Mouse (Mus musculus) megakaryocyte, adult 5-6 weeks (primary cell): ENCODE measurements around the gene Mrpl44. TPM values are rescaled to one million over a fixed set of nuclear protein-coding genes. Genes with fewer than 3 reads are reported as not detected.
A peak's percentile ranks its signal among the peaks of the same experiment; 100 is the strongest.

Source experiments
- ATAC-seq: 2 replicates; pipeline ENCODE4 v1.8.0; 2016; ENCODE audit warnings: mild to moderate bottlenecking, inconsistent platforms; ENCODE audit not compliant: poor library complexity, severe bottlenecking
- total RNA-seq, 2 experiments: library from RNA; stranded (forward) in 1 of 2; stranded (reverse) in 1 of 2; fragments of 153-499, 151-499 nt in 1 of 2; fragments of 221-1000, 200-1000 nt in 1 of 2; gene quantifications; 2 replicates each; pipeline versions ENCODE4 v1.2.3 to v1.2.4; 2015 to 2017

Gene Mrpl44
- total RNA-seq (2015) = 18.6 and 23.2 TPM in 2 replicates
- 15.4 and 20.3 TPM in 2 replicates for total RNA-seq (2017)

DNA sequence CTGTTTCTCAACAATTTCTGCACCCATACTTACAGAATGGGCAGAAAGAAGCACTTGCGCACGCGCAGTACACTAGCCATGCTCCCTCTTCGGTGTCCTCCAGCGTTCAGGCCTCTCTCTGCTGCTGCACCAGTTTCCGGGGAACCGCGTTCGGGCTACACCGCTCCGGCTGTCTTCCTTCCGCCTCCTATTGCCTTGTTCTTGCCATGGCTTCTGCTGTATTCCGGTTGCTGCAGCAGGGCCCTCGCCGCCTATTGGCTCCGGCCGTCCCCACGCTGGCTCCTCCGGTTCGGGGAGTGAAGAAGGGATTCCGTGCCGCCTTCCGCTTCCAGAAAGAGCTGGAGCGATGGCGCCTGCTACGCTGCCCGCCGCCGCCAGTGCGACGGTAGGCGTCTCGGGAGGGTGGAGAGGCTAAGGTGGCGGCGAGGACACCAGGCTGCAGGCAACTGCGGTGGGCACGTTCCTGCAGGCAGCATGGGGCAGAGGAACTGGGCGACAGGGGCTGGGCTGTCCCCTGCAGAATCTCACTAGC, at the start of gene Mrpl44, which contains the start of gene Wdfy1:
Gene Mrpl44, plus strand, starts transcription at position 92 of the 532 bp plus-strand sequence.
Gene Wdfy1, minus strand, starts transcription at position 217 of the 532 bp plus-strand sequence.
- peak; percentile 99 for ATAC-seq

- peak; percentile 45 for ATAC-seq
Measured at GRCm38 (mm10) chr1:79734794-79735193, 41.0 kb upstream of the Mrpl44 start.

GRCm38 (mm10) chr1:79736408-79736807, 39.4 kb upstream of the Mrpl44 start:
- ATAC-seq = no peak

DNA sequence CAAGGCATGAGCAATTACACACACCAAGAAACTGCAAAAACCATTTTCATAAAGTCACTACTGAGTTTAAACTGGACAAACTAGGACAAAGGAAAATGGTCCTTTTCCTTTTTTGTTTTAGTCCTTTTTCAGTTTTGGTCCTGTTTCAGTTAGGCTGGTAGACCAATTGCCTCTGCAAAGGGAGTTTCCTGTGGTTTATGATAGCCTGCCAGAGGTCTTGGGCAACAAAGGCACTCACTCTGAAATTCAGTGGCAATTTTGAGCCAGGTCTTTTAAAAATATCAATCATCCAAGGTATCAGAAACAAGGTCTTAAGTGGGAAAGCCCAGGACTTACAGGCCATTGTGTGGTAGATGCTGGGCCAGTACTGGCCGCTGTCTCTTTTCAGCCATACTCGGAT, 36.1 kb upstream of the Mrpl44 start:
- peak; percentile 40 for ATAC-seq

- ATAC-seq = peak; percentile 94
Measured at GRCm38 (mm10) chr1:79741002-79741401, 34.8 kb upstream of the Mrpl44 start.

GRCm38 (mm10) chr1:79742949-79743348, 32.9 kb upstream of the Mrpl44 start:
- ATAC-seq = no peak

DNA sequence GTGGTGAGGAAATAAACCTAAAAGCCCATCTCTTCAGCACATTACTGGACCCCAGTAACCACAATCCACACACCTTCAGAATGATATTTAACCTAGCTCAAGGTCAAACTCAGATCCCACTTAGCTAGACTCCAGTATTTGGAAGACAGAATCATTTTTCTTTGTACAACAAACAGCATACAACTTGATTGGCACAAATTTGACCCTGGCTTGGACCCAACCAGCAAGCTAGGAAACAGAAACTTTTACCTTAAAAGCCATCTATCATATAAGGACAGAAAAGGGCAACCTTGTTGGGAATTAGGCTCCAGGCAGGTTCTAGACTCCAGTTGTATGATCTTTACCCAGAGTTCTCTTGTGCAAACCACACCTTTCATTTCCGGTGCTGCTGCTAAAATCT, 32.4 kb upstream of the Mrpl44 start:
- no peak for ATAC-seq

GRCm38 (mm10) chr1:79746056-79746455, 29.8 kb upstream of the Mrpl44 start:
- no peak for ATAC-seq

GRCm38 (mm10) chr1:79751186-79751585, 24.6 kb upstream of the Mrpl44 start:
- ATAC-seq = peak; percentile 41

DNA sequence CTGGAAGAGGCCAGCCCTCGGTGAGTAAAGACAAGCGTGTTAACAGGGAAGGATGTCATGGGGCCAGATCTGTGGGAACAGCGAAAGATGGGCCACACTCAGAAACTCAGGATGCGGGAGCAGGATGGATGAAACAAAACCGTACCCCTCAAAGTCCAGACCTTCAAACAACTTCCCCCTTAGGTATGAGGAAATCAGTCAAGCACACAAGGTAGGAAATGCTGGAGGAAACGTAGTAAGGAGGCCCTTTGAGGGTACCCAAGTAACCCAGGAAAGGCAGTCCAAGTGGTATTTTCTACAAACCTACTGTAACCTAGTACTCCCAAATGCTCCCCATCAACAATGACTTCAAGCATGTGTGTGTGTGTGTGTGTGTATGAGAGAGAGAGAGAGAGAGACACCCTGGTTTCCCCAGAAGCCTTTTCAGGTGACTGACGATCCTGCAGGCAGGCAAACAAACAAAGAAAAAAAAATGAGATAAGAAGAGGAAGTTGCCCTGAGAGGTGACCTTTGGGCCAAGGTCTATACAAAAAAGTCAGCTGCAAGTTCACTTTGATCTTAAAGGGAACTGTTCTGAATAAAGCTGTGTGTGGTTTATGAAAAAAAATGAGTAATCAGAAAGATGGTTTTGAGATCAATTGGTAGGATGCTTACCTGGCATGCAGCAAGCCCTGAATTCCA, 23.7 kb upstream of the Mrpl44 start:
- ATAC-seq = peak; percentile 75

GRCm38 (mm10) chr1:79752714-79753340, 23.0 kb upstream of the Mrpl44 start:
- no peak for ATAC-seq

GRCm38 (mm10) chr1:79753456-79753855, 22.4 kb upstream of the Mrpl44 start:
- no peak for ATAC-seq

- ATAC-seq = no peak
Measured at GRCm38 (mm10) chr1:79754936-79755335, 20.9 kb upstream of the Mrpl44 start.

DNA sequence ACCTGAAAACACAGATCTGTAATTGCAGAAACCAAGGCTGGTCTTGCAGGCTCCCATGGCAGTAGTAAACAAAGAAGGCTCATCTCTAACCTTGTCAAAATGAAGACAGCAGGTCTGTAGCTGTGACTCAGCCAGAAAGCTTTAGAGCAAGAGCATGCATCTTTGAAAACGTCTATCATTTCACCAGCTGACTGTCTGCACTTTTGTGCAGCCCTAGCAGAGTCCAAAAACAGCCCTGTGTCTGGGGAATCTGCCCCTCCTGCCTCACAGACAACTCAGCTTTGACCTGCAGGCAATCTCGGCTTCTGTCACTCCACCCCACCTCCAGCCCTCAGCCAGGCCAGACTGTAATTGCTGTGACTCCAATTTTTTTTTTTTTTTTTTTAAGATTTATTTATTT, 20.4 kb upstream of the Mrpl44 start:
- no peak for ATAC-seq

DNA sequence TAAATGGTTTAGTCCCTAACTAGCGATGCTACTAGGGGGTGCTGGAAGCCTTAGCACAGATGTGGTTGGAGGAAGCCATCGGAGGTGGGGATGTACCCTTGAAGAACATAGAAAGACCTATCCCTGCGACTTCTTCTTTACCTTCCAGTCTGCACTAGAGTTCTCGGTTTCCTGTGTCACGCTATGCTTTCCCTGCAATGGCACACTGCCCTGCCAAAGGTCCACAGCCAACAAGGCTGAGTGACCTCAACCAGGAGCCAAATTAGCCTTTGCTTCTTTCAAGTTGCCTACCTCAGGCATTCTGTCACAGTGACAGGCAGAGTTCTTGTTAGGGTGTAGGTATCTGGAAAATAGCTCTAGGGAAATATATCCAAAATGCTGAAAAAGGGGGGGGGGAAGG, 19.4 kb upstream of the Mrpl44 start:
- no peak for ATAC-seq

- no peak for ATAC-seq
Measured at GRCm38 (mm10) chr1:79757161-79757560, 18.7 kb upstream of the Mrpl44 start.

- ATAC-seq = no peak
Measured at GRCm38 (mm10) chr1:79757597-79757996, 18.2 kb upstream of the Mrpl44 start.

DNA sequence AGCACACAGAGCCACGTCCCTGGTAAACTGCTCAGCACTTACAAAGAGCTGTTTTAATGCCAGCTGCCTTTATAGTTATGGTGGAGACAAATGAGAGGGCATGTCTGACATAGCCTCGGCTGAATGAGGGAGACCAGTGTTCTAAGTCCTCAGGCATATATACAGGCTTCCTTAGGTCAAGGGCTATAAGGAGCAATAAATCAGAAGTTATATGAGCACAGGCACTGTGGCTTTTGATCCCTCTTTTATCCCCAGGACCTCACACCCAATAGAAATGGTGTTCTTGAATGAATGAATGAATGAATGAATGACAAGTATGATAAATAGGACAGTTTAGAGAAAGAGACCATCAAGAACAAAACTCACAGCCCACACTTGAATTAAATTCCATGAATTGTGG, 16.8 kb upstream of the Mrpl44 start:
- ATAC-seq = no peak

- ATAC-seq = no peak
Measured at GRCm38 (mm10) chr1:79759436-79759972, 16.3 kb upstream of the Mrpl44 start.

DNA sequence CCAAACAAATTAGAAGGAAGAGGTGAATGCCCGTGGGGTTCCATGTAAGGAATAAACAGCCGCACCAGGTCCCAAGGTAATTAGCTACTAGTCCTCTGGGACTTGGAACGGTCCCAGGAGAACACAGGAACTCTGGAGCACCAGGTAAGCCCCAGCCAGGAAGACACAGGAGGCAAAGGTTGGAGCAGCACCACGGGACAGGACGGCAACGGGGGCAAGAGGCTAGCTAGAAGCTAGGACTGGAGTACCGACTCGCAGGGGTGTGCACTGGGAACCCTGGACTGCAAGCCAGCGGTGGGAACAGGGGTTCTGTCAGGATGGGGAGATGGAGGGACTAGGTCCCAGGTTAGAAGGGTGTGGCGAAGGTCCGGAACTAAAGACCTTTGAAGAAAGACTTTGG, 15.2 kb upstream of the Mrpl44 start:
- no peak for ATAC-seq

GRCm38 (mm10) chr1:79761106-79761916, 14.5 kb upstream of the Mrpl44 start:
- peak; percentile 86 for ATAC-seq
